Mouse (Mus musculus) heart, postnatal 0 days (tissue): ENCODE measurements around the gene Cpvl. TPM values are rescaled to one million over a fixed set of nuclear protein-coding genes. Genes with fewer than 3 reads are reported as not detected.

Experiments
- ATAC-seq: fragments of 200-750 bp; cut with Nextera tagmentation; 2 replicates; pipeline ENCODE4 v1.8.0; 2017; ENCODE audit warnings: low read depth, moderate number of reproducible peaks, moderate library complexity; ENCODE audit not compliant: insufficient read depth
- DNase-seq: peaks from one replicate; pipeline ENCODE4 v3.0.0-alpha.2; 2016; ENCODE audit warnings: low spot score
- H3K27ac ChIP-seq: fragments of 300-500 bp; sonication (generic); 2 replicates; pipeline ENCODE4 v1.5.1; 2014; ENCODE audit warnings: low read depth, mild to moderate bottlenecking
- H3K27me3 ChIP-seq: fragments of 300-500 bp; sonication (generic); 2 replicates; pipeline ENCODE4 v1.6.1; 2014; ENCODE audit warnings: low read length, mixed read lengths; ENCODE audit not compliant: control insufficient read depth, insufficient read depth
- H3K36me3 ChIP-seq: fragments of 300-500 bp; sonication (generic); replicated peaks from 2 replicates; pipeline ENCODE4 v1.6.1; 2014; ENCODE audit warnings: low read length, mixed read lengths; ENCODE audit not compliant: control insufficient read depth, insufficient read depth
- H3K4me1 ChIP-seq: fragments of 300-500 bp; sonication (generic); 2 replicates; pipeline ENCODE4 v1.6.1; 2014; ENCODE audit warnings: antibody characterized with exemption; ENCODE audit not compliant: control insufficient read depth, insufficient read depth
- H3K4me2 ChIP-seq: fragments of 300-500 bp; sonication (generic); 2 replicates; pipeline ENCODE4 v1.6.1; 2014; ENCODE audit warnings: low read depth, mild to moderate bottlenecking, low read length, moderate library complexity
- H3K4me3 ChIP-seq: fragments of 300-500 bp; sonication (generic); 2 replicates; pipeline ENCODE4 v1.5.1; 2014; ENCODE audit warnings: low read depth, low read length
- H3K9ac ChIP-seq: fragments of 300-500 bp; sonication (generic); replicated peaks from 2 replicates; pipeline ENCODE4 v1.6.1; 2014; ENCODE audit warnings: low read depth, low read length, mixed read lengths
- H3K9me3 ChIP-seq: fragments of 300-500 bp; sonication (generic); replicated peaks from 2 replicates; pipeline ENCODE4 v1.6.1; 2016; ENCODE audit warnings: low read length; ENCODE audit not compliant: control insufficient read depth
- CTCF ChIP-seq: IDR thresholded peaks from 2 replicates; pipeline ENCODE4 v1.5.1; 2016; ENCODE audit warnings: antibody characterized with exemption, control low read depth, low read depth
- EP300 ChIP-seq: IDR thresholded peaks from 2 replicates; pipeline ENCODE4 v1.6.1; 2016; ENCODE audit warnings: antibody characterized with exemption, low read depth
- WGBS: fragments of 180-500 bp; shearing (Covaris S2); extraction: QIAGEN DNeasy Blood & Tissue Kit; methylation state at CpG from one replicate; pipeline ENCODE4 v1.1.7; 2014; 5-methylcytosine and 5-hydroxymethylcytosine counted together
- polyA plus RNA-seq: library from polyadenylated mRNA; unstranded; fragments of >200 nt; fragmentation: Nextera tagmentation; extraction: Ambion mirVana; gene quantifications from 2 replicates; pipeline ENCODE4 v1.2.1, GENCODE M21; 2015
- total RNA-seq: library from RNA; depleted of rRNA; stranded (reverse); fragments of >200 nt; gene quantifications from 2 replicates; pipeline ENCODE4 v1.2.3, GENCODE M21; 2014; ENCODE audit warnings: low replicate concordance

Gene Cpvl
- total and polyA plus RNA-seq, 2 experiments from 2014 or later = not detected

GRCm38 (mm10) chr6:54010362-54010761 is 31.9 kb upstream of the Cpvl start:
- H3K9ac ChIP-seq = no peak overlapping the region
- no peaks in the 10 kb centered on the region for H3K27me3 ChIP-seq
- DNase-seq (no peak), ATAC-seq (no peak)
- no peak overlapping the region for H3K27ac ChIP-seq
- H3K4me3 ChIP-seq = no peak overlapping the region
- TF ChIP-seq CTCF = no peak
- TF ChIP-seq EP300 = no peak
- H3K36me3 ChIP-seq = no peaks in the 10 kb centered on the region
- WGBS = 84% methylated on average over 9 of the region's 9 CpGs
- no peaks in the 10 kb centered on the region for H3K9me3 ChIP-seq
- H3K4me2 ChIP-seq = no peak overlapping the region
- no peaks in the 10 kb centered on the region for H3K4me1 ChIP-seq

GRCm38 (mm10) chr6:54009293-54009692 is 30.8 kb upstream of the Cpvl start:
- Histone ChIP-seq H3K4me2 (no peak overlapping the region), H3K4me3 (no peak overlapping the region), H3K27ac (no peak overlapping the region), H3K4me1 (no peaks in the 10 kb centered on the region), H3K36me3 (no peaks in the 10 kb centered on the region), H3K9me3 (no peaks in the 10 kb centered on the region), H3K27me3 (no peaks in the 10 kb centered on the region), H3K9ac (no peak overlapping the region)
- TF ChIP-seq EP300 (no peak), CTCF (no peak)
- DNase-seq (no peak), ATAC-seq (no peak)
- WGBS = 31% methylated on average over 4 of the region's 4 CpGs

- DNase-seq = no peak
- Histone ChIP-seq H3K36me3 (no peaks in the 10 kb centered on the region), H3K27ac (no peak overlapping the region), H3K27me3 (no peaks in the 10 kb centered on the region), H3K4me3 (no peak overlapping the region), H3K9ac (no peak overlapping the region), H3K4me1 (no peaks in the 10 kb centered on the region), H3K9me3 (no peaks in the 10 kb centered on the region), H3K4me2 (no peak overlapping the region)
- no peak for TF ChIP-seq CTCF
- 75% methylated on average over 16 of the region's 16 CpGs for WGBS
- no peak for ATAC-seq
Observed at GRCm38 (mm10) chr6:54008448-54009120, 30.1 kb upstream of the Cpvl start.

GRCm38 (mm10) chr6:54005302-54005701 is 26.8 kb upstream of the Cpvl start:
- DNase-seq (no peak), ATAC-seq (no peak)
- Histone ChIP-seq H3K4me3 (no peak overlapping the region), H3K27me3 (no peaks in the 10 kb centered on the region), H3K36me3 (no peaks in the 10 kb centered on the region), H3K4me2 (no peak overlapping the region), H3K27ac (no peak overlapping the region), H3K4me1 (no peaks in the 10 kb centered on the region), H3K9me3 (no peaks in the 10 kb centered on the region), H3K9ac (no peak overlapping the region)
- 83% methylated on average over 4 of the region's 4 CpGs for WGBS
- TF ChIP-seq EP300 (no peak), CTCF (no peak)

- DNase-seq (no peak), ATAC-seq (no peak)
- Histone ChIP-seq H3K9me3 (0 out of 2 replicates have a peak, but pooled peaks cover 4% of the 10 kb centered on the region), H3K27ac (no peak overlapping the region), H3K27me3 (no peaks in the 10 kb centered on the region), H3K4me3 (no peak overlapping the region), H3K4me1 (no peaks in the 10 kb centered on the region), H3K4me2 (no peak overlapping the region), H3K9ac (no peak overlapping the region), H3K36me3 (no peaks in the 10 kb centered on the region)
- 89% methylated on average over 3 of the region's 3 CpGs for WGBS
- no peak for TF ChIP-seq CTCF
- TF ChIP-seq EP300 = no peak
Observed at GRCm38 (mm10) chr6:53996226-53996955, 17.9 kb upstream of the Cpvl start.

GRCm38 (mm10) chr6:53995519-53995918 is 17.0 kb upstream of the Cpvl start:
- H3K27ac ChIP-seq = no peak overlapping the region
- no peak overlapping the region for H3K4me2 ChIP-seq
- H3K4me3 ChIP-seq = no peak overlapping the region
- WGBS = 30% methylated on average over 4 of the region's 4 CpGs
- TF ChIP-seq CTCF (no peak), EP300 (no peak)
- H3K36me3 ChIP-seq = no peaks in the 10 kb centered on the region
- DNase-seq = no peak
- 0 out of 2 replicates have a peak, but pooled peaks cover 4% of the 10 kb centered on the region for H3K9me3 ChIP-seq
- ATAC-seq = no peak
- H3K9ac ChIP-seq = no peak overlapping the region
- H3K4me1 ChIP-seq = no peaks in the 10 kb centered on the region
- no peaks in the 10 kb centered on the region for H3K27me3 ChIP-seq
